Mouse (Mus musculus) embryonic stem cell, embryonic (primary cell): ENCODE results near the gene Gjb1.

Experiments used
- CTCF ChIA-PET, 4 experiments: fragments of 300-600 bp in 2 of 4; fragments of 350-600 bp in 2 of 4; sonication (Branson Sonifier 250); formaldehyde crosslinking; loops; one replicate each; lab custom pipeline; 2022; ENCODE audit warnings: inconsistent platforms in 2 of 4; lab: Charles Lee
- POLR2A ChIA-PET, 4 experiments: fragments of 300-600 bp in 2 of 4; fragments of 350-600 bp in 2 of 4; sonication (Branson Sonifier 250); formaldehyde crosslinking; loops; one replicate each; lab custom pipeline; 2022; ENCODE audit warnings: antibody characterized with exemption in 4 of 4, inconsistent platforms in 1 of 4; lab: Charles Lee

Gjb1 gene

GRCm38 (mm10) chrX:101383455-101383854, 7.3 kb downstream of the Gjb1 start:
- POLR2A ChIA-PET = interaction anchor here in 3 of 4 experiments (0.7 to 2.4 kb wide), 15 partner anchors 10 to 139 kb away, joined by 3 to 12 read pairs (median 5); partner anchors contain the start of gene Nono (in 1 of the 3)
- CTCF ChIA-PET = interaction anchor here in 2 of 4 experiments (0.5 to 0.7 kb wide), 2 partner anchors 13 to 50 kb away, joined by 3 to 4 read pairs; no protein-coding TSS in a partner anchor

DNA sequence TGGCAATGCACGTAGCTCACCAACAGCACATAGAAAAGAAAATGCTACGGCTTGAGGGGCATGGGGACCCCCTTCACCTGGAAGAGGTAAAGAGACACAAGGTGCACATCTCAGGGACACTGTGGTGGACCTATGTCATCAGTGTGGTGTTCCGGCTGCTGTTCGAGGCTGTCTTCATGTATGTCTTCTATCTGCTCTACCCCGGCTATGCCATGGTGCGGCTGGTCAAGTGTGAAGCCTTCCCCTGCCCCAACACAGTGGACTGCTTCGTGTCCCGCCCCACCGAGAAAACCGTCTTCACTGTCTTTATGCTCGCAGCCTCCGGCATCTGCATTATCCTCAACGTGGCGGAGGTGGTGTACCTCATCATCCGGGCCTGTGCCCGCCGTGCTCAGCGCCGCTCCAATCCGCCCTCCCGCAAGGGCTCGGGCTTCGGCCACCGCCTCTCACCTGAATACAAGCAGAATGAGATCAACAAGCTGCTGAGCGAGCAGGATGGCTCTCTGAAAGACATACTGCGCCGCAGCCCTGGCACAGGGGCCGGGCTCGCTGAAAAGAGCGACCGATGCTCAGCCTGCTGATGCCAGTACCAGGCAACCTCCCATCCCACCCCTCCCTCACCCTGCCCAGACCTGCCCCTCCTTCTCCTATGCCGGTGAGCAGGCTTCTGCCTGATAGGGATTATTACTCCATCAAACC, 8.4 kb downstream of the Gjb1 start:
- ChIA-PET CTCF (interaction anchor here in 1 of 4 experiments (0.7 kb wide), 1 partner anchor 12 kb away, joined by 3 read pairs; no protein-coding TSS in a partner anchor), POLR2A (interaction anchor here in 3 of 4 experiments (0.6 to 2.2 kb wide), 9 partner anchors 9 to 52 kb away, joined by 3 to 12 read pairs (median 5); no protein-coding TSS in a partner anchor)

DNA sequence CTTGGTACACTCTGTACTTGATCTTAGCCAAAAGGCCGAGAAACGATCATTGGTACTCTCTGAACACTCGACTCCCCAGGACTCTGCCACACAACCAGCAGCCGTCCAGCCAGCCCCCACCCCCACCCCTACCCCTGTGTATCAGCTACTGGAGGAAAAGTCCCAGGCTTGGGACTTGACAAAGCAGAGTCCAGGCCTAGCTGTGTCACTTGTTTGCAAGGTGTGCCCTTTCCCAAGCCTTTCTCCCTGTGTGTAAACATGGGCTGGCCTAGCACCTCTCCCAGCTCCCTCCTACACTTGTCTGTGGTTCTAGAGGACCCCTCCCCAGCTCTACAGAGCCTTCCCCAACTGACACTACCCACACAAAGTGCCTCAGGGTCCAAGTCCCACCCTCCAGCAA, 10.0 kb downstream of the Gjb1 start:
- ChIA-PET POLR2A (interaction anchor here in 2 of 4 experiments (0.6 to 0.7 kb wide), 3 partner anchors 14 to 53 kb away, joined by 3 to 4 read pairs (median 3); no protein-coding TSS in a partner anchor), CTCF (interaction anchor here in 1 of 4 experiments (0.7 kb wide), 1 partner anchor 33 kb away, joined by 3 read pairs; no protein-coding TSS in a partner anchor)

DNA sequence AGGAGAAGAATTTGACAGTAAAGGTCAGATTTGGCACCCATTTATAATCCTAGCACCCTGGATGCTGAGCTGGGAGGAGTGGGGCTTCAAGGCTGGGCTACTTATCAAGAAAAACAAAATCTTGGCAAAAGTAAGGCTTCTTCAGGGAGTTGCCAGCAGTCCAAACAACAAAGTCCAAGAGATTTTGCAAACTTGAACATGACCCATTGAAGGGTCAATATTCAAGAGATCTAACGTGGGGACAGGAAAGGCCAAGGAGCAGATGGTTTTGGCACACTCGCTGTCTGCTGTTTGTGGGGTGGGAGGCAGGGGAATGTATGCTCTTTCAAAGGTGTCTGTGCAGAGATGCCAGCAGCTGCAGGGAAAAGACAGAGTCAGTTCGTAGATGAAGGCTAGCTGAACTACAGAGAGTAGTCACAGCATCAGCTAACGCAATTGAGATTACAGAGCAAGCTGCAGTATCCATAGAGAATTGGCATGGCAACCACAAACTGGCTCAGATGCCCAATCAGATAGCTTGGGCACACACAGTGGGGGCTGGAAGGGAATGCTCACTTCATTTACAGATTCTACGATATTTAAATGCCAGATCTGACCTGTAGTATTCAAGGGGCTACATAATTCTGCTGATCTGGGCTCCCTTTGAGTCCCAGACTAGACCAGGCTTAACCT, 12.8 kb downstream of the Gjb1 start:
- CTCF ChIA-PET = no interaction called here
- POLR2A ChIA-PET = interaction anchor here in 2 of 4 experiments (0.5 to 2.7 kb wide), 2 partner anchors 7 to 8 kb away, joined by 4 to 10 read pairs; no protein-coding TSS in a partner anchor

- POLR2A ChIA-PET = interaction anchor here in 3 of 4 experiments (0.7 to 1.6 kb wide), 7 partner anchors 9 to 310 kb away, joined by 3 to 9 read pairs (median 3); no protein-coding TSS in a partner anchor
- CTCF ChIA-PET = interaction anchor here in 1 of 4 experiments (1.2 kb wide), 1 partner anchor 34 kb away, joined by 3 read pairs; no protein-coding TSS in a partner anchor
These were observed 18.2 kb downstream of the Gjb1 start for GRCm38 (mm10) chrX:101394341-101394740.

DNA sequence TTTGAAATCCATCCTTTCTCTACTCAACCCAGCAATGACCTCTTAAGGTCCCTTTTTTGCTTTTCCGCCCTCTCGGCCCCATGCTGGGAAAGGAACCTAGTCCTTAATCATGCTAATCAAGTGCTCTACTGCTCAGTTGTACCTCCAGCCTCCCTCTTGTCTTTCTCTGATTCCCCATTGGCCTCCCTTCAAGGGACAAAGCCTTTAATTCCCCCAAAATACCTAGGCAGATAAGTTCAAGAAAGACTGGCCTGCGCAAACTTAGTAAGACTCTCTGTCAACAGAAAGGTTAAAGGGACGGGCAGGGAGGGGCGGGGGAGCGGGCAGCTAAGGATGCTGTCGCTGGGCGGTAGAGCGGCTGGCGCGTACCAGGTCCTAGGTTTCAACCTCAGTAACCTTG, 20.3 kb downstream of the Gjb1 start:
- CTCF ChIA-PET = interaction anchor here in 2 of 4 experiments (0.8 to 1.9 kb wide), 7 partner anchors 13 to 90 kb away, joined by 3 to 5 read pairs (median 3); partner anchors contain the start of gene Nono (in 2 of the 2)
- POLR2A ChIA-PET = interaction anchor here in 3 of 4 experiments (0.6 to 2.5 kb wide), 30 partner anchors 8 to 314 kb away, joined by 3 to 21 read pairs (median 6); partner anchors contain the start of genes Nono (in 2 of the 3), Med12 (in 1 of the 3) and Zmym3 (in 1 of the 3)

GRCm38 (mm10) chrX:101418946-101419724, 43.0 kb downstream of the Gjb1 start:
- POLR2A ChIA-PET = interaction anchor here (0.6 to 2.8 kb wide), 17 partner anchors 10 to 335 kb away, joined by 3 to 25 read pairs (median 5); partner anchors contain the start of gene Nono (in 4 of the 4)

DNA sequence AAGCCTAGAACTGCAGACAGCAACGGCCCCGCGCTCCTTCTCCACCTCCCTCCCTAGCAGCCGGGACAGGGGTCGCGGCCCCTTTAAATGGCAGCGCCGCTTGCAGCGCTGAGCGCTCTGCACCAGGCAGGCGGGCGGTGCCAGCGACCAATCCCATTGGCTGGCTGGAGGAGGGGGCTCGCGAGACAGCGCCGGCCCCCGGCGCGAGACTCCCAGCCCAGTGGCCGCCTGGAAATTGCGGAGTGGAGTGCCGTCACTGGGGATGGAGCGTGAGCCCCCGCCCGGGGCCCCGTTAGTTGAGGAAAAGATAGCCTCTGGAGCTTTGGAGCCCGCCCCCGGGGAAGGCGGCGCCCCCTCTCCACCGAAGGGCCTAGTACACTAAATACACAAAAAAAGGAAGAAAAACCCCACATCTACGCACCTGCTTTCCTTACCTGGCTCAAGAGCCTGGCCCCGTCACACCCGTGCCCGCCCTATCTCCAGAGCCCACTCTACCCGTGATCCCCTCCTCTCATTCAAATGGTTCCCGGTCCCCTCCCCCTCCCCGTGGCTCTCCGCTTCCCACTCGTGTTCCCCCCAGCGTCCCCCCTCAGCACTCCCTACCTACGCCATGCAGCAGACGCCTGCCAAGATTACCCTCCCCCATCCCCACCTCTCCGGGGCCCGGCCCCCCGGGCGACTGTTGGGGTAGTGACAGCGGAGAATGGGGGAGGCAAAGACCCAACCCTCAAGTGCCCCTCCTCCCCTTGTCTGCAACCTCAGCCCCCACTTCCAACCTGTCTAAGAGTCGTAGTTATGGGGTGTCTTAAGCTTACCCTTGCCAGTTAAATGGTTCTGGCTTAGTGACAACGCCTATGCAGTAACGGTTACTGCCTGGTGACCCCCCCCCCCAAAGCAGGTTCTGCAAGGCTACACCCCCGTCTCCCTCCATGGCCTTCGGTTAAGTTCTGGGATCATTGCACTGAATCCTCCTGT, 43.8 kb downstream of the Gjb1 start:
- POLR2A ChIA-PET = interaction anchor here (0.6 to 2.8 kb wide), 15 partner anchors 9 to 336 kb away, joined by 3 to 25 read pairs (median 6); partner anchors contain the start of gene Nono (in 4 of the 4)

More at GRCm38 (mm10) chrX:101418946-101419724, 43.0 kb downstream of the Gjb1 start:
- CTCF ChIA-PET = interaction anchor here in 3 of 4 experiments (0.6 to 0.8 kb wide), 4 partner anchors 9 to 60 kb away, joined by 3 to 4 read pairs (median 3); no protein-coding TSS in a partner anchor

DNA sequence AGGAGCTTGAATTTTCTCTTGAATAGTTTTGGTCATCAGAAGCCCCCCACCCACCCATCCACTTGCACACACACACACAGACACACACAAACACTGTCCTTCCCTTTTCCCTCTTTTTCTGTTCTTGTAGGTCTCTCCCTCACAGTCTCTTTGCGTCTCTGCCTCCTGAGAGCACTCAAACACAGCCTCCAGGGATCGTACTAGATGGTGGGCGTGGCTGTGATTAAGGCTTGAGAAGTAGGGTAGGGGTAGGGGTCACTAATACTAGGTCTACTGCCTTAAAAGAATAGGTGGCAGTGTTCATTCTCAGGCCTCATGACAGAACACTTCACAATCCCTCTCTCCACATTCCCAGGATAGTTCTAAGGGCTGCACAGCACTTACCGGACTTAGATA, 44.5 kb downstream of the Gjb1 start, which contains the start of gene Zmym3:
Gene Zmym3, minus strand, starts transcription at position 150 of the 396 bp plus-strand sequence.
- CTCF ChIA-PET = no interaction called here

More for the DNA sequence above, 43.8 kb downstream of the Gjb1 start:
- CTCF ChIA-PET = interaction anchor here in 2 of 4 experiments (0.6 to 0.8 kb wide), 3 partner anchors 8 to 61 kb away, joined by 3 to 4 read pairs (median 3); no protein-coding TSS in a partner anchor

DNA sequence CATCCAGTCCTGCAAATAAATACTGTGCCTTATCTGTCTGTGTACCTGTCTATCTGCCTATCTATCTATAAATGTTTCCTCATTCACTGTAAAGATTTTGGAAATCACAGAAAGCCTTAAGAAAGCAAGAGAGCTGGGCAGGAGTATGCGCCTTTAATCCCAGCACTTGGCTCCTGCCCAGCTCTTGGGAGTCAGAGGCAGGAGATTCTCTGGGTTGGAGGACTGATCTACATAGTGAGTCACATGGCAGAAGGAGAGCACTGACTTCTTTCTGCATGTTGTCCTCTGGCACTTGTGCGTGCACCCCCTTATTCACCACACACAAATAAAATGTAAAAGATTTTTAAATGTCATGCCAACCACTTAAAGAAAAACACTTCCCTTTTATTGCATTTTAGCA, 47.3 kb downstream of the Gjb1 start:
- ChIA-PET POLR2A (interaction anchor here in 2 of 4 experiments (0.6 to 1.4 kb wide), 2 partner anchors 28 kb away, joined by 3 to 6 read pairs; no protein-coding TSS in a partner anchor), CTCF (interaction anchor here in 1 of 4 experiments (0.6 kb wide), 1 partner anchor 9 kb away, joined by 5 read pairs; no protein-coding TSS in a partner anchor)

More for the DNA sequence above, 44.5 kb downstream of the Gjb1 start, which contains the start of gene Zmym3:
- POLR2A ChIA-PET = interaction anchor here in 2 of 4 experiments (1.5 to 2.8 kb wide), 7 partner anchors 9 to 336 kb away, joined by 4 to 25 read pairs (median 7); partner anchors contain the start of gene Nono (in 2 of the 2)

- ChIA-PET CTCF (interaction anchor here (0.5 to 1.3 kb wide), 9 partner anchors 8 to 295 kb away, joined by 3 to 4 read pairs (median 3); no protein-coding TSS in a partner anchor), POLR2A (interaction anchor here in 3 of 4 experiments (0.6 to 4.4 kb wide), 17 partner anchors 8 to 344 kb away, joined by 3 to 44 read pairs (median 7); partner anchors contain the start of gene Zmym3 (in 1 of the 3))
These were observed 51.6 kb downstream of the Gjb1 start for GRCm38 (mm10) chrX:101427774-101428173.

GRCm38 (mm10) chrX:101428785-101429141, 52.6 kb downstream of the Gjb1 start:
- CTCF ChIA-PET = interaction anchor here in 3 of 4 experiments (0.7 to 1.9 kb wide), 6 partner anchors 9 to 99 kb away, joined by 3 to 4 read pairs (median 4); no protein-coding TSS in a partner anchor
- POLR2A ChIA-PET = interaction anchor here (0.7 to 4.4 kb wide), 46 partner anchors 9 to 634 kb away, joined by 3 to 44 read pairs (median 6); partner anchors contain the start of genes Zmym3 (in 2 of the 4), Itgb1bp2 (in 1 of the 4) and Med12 (in 1 of the 4)

GRCm38 (mm10) chrX:101429142-101429949, 53.2 kb downstream of the Gjb1 start, which contains the start of gene Nono:
Gene Nono (plus strand): TSS chrX:101429318.
- ChIA-PET POLR2A (interaction anchor here (0.5 to 4.4 kb wide), 66 partner anchors 9 to 652 kb away, joined by 3 to 44 read pairs (median 4); partner anchors contain the start of genes Zmym3 (in 2 of the 4), Itgb1bp2 (in 1 of the 4) and Med12 (in 1 of the 4)), CTCF (interaction anchor here in 3 of 4 experiments (0.7 to 1.9 kb wide), 9 partner anchors 9 to 103 kb away, joined by 3 to 5 read pairs (median 4); no protein-coding TSS in a partner anchor)

- POLR2A ChIA-PET = interaction anchor here (0.6 to 4.4 kb wide), 42 partner anchors 8 to 653 kb away, joined by 3 to 44 read pairs (median 6); partner anchors contain the start of genes Zmym3 (in 2 of the 4) and Itgb1bp2 (in 1 of the 4)
- CTCF ChIA-PET = interaction anchor here in 3 of 4 experiments (0.9 to 1.9 kb wide), 6 partner anchors 8 to 103 kb away, joined by 3 to 5 read pairs (median 4); no protein-coding TSS in a partner anchor
These were observed 53.8 kb downstream of the Gjb1 start for GRCm38 (mm10) chrX:101429976-101430375.
